Mouse (Mus musculus): ENCODE measurements around the gene Lrsam1.

- TF ChIP-seq GATA1 (IDR thresholded peaks at IDR 0.05; ENCODE audit: borderline replicate concordance, low read length) = no peak
- TF ChIP-seq FLI1 (IDR thresholded peaks at IDR 0.05; ENCODE audit: low read length) = no peak
Measured at GRCm38 (mm10) chr2:32912210-32912804, 49.1 kb downstream of the Lrsam1 start.
